Mouse (Mus musculus): ENCODE measurements around the gene Nsf. TPM values are rescaled to one million over a fixed set of nuclear protein-coding genes. Genes with fewer than 3 reads are reported as not detected.
A peak's percentile ranks its signal among the peaks of the same experiment; 100 is the strongest.

Gene Nsf
- total RNA-seq, 1 experiment, result 55.0 TPM

GRCm38 (mm10) chr11:103840834-103841233, 113.0 kb downstream of the Nsf start:
- peak; percentile 78 for DNase-seq (ENCODE audit: low read depth, low spot score)
- in situ Hi-C loops (cut with MboI; ENCODE audit: low sequenced_read_pairs in 2 of 2, unreplicated experiment in 2 of 2), result no loop called here
- peaks cover 3 to 9% of the 10 kb centered on the region in 2 experiments; a peak in 3 of 4 replicates for H3K4me1 ChIP-seq (ENCODE audit: control insufficient read depth in 2 of 2, insufficient read depth in 2 of 2, low read length in 2 of 2, poor library complexity in 1 of 2)
- H3K9ac ChIP-seq (ENCODE audit: insufficient read depth, low read depth, low read length, poor library complexity, severe bottlenecking), result peak overlapping the region; percentile 5; the same call in 1 of the 2 replicates
- H3K4me3 ChIP-seq (ENCODE audit: insufficient read depth in 1 of 2, low read depth in 1 of 2, low read length in 2 of 2, poor library complexity in 1 of 2, severe bottlenecking in 1 of 2), result no peak overlapping the region
- H3K9me3 ChIP-seq (ENCODE audit: control insufficient read depth, insufficient read depth, low read depth, low read length), result no peaks in the 10 kb centered on the region
- no peak for TF ChIP-seq ZNF384 (IDR thresholded peaks at IDR 0.05; ENCODE audit: low read depth, low read length)
- TF ChIP-seq MAFK (IDR thresholded peaks at IDR 0.05; ENCODE audit: insufficient read depth, low read depth, low read length), result no peak
- no peak for TF ChIP-seq ZC3H11A (IDR thresholded peaks at IDR 0.05; ENCODE audit: borderline replicate concordance, low read depth, low read length)
- TF ChIP-seq HCFC1 (IDR thresholded peaks at IDR 0.05; ENCODE audit: borderline replicate concordance, insufficient read depth, low read length), result no peak
- no peak for TF ChIP-seq CHD2 (IDR thresholded peaks at IDR 0.05; ENCODE audit: low read depth, low read length)
- 0 out of 2 replicates have a peak, but pooled peaks cover 2% of the 10 kb centered on the region for H3K36me3 ChIP-seq (ENCODE audit: control insufficient read depth, insufficient read depth, low read length, poor library complexity, severe bottlenecking)
- H3K27ac ChIP-seq (ENCODE audit: insufficient read depth, low read depth, low read length, poor library complexity, severe bottlenecking), result no peak overlapping the region; the same call in 1 of the 2 replicates

DNA sequence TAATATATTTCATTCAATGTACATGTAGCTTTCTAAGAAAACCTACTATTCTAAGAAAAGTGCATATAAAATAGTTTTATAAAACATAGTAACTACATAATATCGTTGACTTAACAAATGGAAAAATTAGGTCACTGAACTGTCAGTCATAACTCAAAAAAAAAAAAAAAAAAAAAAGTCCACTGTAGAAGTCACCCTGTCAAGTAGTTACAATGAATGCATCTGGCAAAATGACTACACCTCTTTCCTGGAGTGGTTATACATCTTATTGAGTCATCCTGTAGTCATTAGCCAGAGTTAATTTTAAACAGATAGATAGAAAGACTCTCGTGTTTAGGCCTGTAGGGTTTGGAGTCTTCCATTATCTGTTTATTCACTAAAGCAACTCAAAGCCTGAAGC, 114.9 kb downstream of the Nsf start:
- no peak for TF ChIP-seq MAFK (IDR thresholded peaks at IDR 0.05; ENCODE audit: insufficient read depth, low read depth, low read length)
- TF ChIP-seq ZNF384 (IDR thresholded peaks at IDR 0.05; ENCODE audit: low read depth, low read length), result no peak
- no peak for TF ChIP-seq CHD2 (IDR thresholded peaks at IDR 0.05; ENCODE audit: low read depth, low read length)
- no peak for TF ChIP-seq ZC3H11A (IDR thresholded peaks at IDR 0.05; ENCODE audit: borderline replicate concordance, low read depth, low read length)
- no peak for TF ChIP-seq HCFC1 (IDR thresholded peaks at IDR 0.05; ENCODE audit: borderline replicate concordance, insufficient read depth, low read length)
- no peak overlapping the region for H3K4me3 ChIP-seq (ENCODE audit: insufficient read depth in 1 of 2, low read depth in 1 of 2, low read length in 2 of 2, poor library complexity in 1 of 2, severe bottlenecking in 1 of 2)
- H3K36me3 ChIP-seq (ENCODE audit: control insufficient read depth, insufficient read depth, low read length, poor library complexity, severe bottlenecking), result no peaks in the 10 kb centered on the region
- peaks cover 3 to 9% of the 10 kb centered on the region in 2 experiments; a peak in 3 of 4 replicates for H3K4me1 ChIP-seq (ENCODE audit: control insufficient read depth in 2 of 2, insufficient read depth in 2 of 2, low read length in 2 of 2, poor library complexity in 1 of 2)
- no peak overlapping the region for H3K9ac ChIP-seq (ENCODE audit: insufficient read depth, low read depth, low read length, poor library complexity, severe bottlenecking)
- H3K27ac ChIP-seq (ENCODE audit: insufficient read depth, low read depth, low read length, poor library complexity, severe bottlenecking), result no peak overlapping the region
- DNase-seq (ENCODE audit: low read depth, low spot score), result no peak
- in situ Hi-C loops (cut with MboI; ENCODE audit: low sequenced_read_pairs in 2 of 2, unreplicated experiment in 2 of 2), result no loop called here
- H3K9me3 ChIP-seq (ENCODE audit: control insufficient read depth, insufficient read depth, low read depth, low read length), result no peaks in the 10 kb centered on the region

- no peak overlapping the region for H3K27ac ChIP-seq (ENCODE audit: insufficient read depth, low read depth, low read length, poor library complexity, severe bottlenecking)
- no peaks in the 10 kb centered on the region for H3K9me3 ChIP-seq (ENCODE audit: control insufficient read depth, insufficient read depth, low read depth, low read length)
- peaks cover 1 to 30% of the 10 kb centered on the region in 2 experiments; a peak in 2 of 4 replicates for H3K4me1 ChIP-seq (ENCODE audit: control insufficient read depth in 2 of 2, insufficient read depth in 2 of 2, low read length in 2 of 2, poor library complexity in 1 of 2)
- TF ChIP-seq CHD2 (IDR thresholded peaks at IDR 0.05; ENCODE audit: low read depth, low read length) (no peak), HCFC1 (IDR thresholded peaks at IDR 0.05; ENCODE audit: borderline replicate concordance, insufficient read depth, low read length) (no peak)
- no peak overlapping the region for H3K9ac ChIP-seq (ENCODE audit: insufficient read depth, low read depth, low read length, poor library complexity, severe bottlenecking)
- no peak for DNase-seq (ENCODE audit: low read depth, low spot score)
- H3K36me3 ChIP-seq (ENCODE audit: control insufficient read depth, insufficient read depth, low read length, poor library complexity, severe bottlenecking), result no peaks in the 10 kb centered on the region; the same call in 1 of the 2 replicates
- no peak overlapping the region for H3K4me3 ChIP-seq (ENCODE audit: insufficient read depth in 1 of 2, low read depth in 1 of 2, low read length in 2 of 2, poor library complexity in 1 of 2, severe bottlenecking in 1 of 2)
- in situ Hi-C loops (cut with MboI; ENCODE audit: low sequenced_read_pairs in 2 of 2, unreplicated experiment in 2 of 2), result no loop called here
These were observed 121.5 kb downstream of the Nsf start for GRCm38 (mm10) chr11:103832331-103832730.

GRCm38 (mm10) chr11:103831766-103832165, 122.1 kb downstream of the Nsf start:
- Histone ChIP-seq H3K27ac (ENCODE audit: insufficient read depth, low read depth, low read length, poor library complexity, severe bottlenecking) (no peak overlapping the region), H3K36me3 (ENCODE audit: control insufficient read depth, insufficient read depth, low read length, poor library complexity, severe bottlenecking) (no peaks in the 10 kb centered on the region; the same call in 1 of the 2 replicates), H3K4me1 (ENCODE audit: control insufficient read depth in 2 of 2, insufficient read depth in 2 of 2, low read length in 2 of 2, poor library complexity in 1 of 2) (peaks cover 1 to 30% of the 10 kb centered on the region in 2 experiments; a peak in 2 of 4 replicates), H3K9me3 (ENCODE audit: control insufficient read depth, insufficient read depth, low read depth, low read length) (no peaks in the 10 kb centered on the region), H3K4me3 (ENCODE audit: insufficient read depth in 1 of 2, low read depth in 1 of 2, low read length in 2 of 2, poor library complexity in 1 of 2, severe bottlenecking in 1 of 2) (no peak overlapping the region), H3K9ac (ENCODE audit: insufficient read depth, low read depth, low read length, poor library complexity, severe bottlenecking) (no peak overlapping the region)
- in situ Hi-C loops (cut with MboI; ENCODE audit: low sequenced_read_pairs in 2 of 2, unreplicated experiment in 2 of 2), result no loop called here
- no peak for DNase-seq (ENCODE audit: low read depth, low spot score)
- TF ChIP-seq ZC3H11A (IDR thresholded peaks at IDR 0.05; ENCODE audit: borderline replicate concordance, low read depth, low read length) (no peak), MAFK (IDR thresholded peaks at IDR 0.05; ENCODE audit: insufficient read depth, low read depth, low read length) (no peak), HCFC1 (IDR thresholded peaks at IDR 0.05; ENCODE audit: borderline replicate concordance, insufficient read depth, low read length) (no peak), CHD2 (IDR thresholded peaks at IDR 0.05; ENCODE audit: low read depth, low read length) (no peak)

DNA sequence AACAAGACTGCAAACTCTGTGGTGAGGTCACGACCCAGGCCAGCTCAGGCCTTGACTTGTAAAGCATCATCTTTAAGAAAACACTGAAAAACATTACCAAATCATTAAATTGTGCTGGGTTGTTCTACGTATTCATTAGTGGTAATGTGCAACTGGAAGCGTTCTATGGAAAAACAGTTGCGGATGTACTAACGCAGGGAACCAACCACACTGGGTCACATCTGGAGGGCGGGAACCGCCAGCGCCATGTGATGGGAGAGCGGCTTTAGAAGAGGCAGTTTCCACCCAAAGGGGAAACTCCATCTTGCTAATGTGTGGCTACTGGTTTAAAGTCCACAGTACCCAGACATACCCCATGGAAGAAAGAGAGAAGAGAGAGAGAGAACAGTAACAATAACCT, 123.4 kb downstream of the Nsf start:
- no peaks in the 10 kb centered on the region for H3K9me3 ChIP-seq (ENCODE audit: control insufficient read depth, insufficient read depth, low read depth, low read length)
- H3K9ac ChIP-seq (ENCODE audit: insufficient read depth, low read depth, low read length, poor library complexity, severe bottlenecking), result no peak overlapping the region
- H3K27ac ChIP-seq (ENCODE audit: insufficient read depth, low read depth, low read length, poor library complexity, severe bottlenecking), result no peak overlapping the region
- in situ Hi-C loops (cut with MboI; ENCODE audit: low sequenced_read_pairs in 2 of 2, unreplicated experiment in 2 of 2), result no loop called here
- H3K4me3 ChIP-seq (ENCODE audit: insufficient read depth in 1 of 2, low read depth in 1 of 2, low read length in 2 of 2, poor library complexity in 1 of 2, severe bottlenecking in 1 of 2), result no peak overlapping the region
- peaks cover 6% of the 10 kb centered on the region; the same call in 1 of the 2 replicates for H3K36me3 ChIP-seq (ENCODE audit: control insufficient read depth, insufficient read depth, low read length, poor library complexity, severe bottlenecking)
- TF ChIP-seq MAFK (IDR thresholded peaks at IDR 0.05; ENCODE audit: insufficient read depth, low read depth, low read length) (no peak), HCFC1 (IDR thresholded peaks at IDR 0.05; ENCODE audit: borderline replicate concordance, insufficient read depth, low read length) (no peak), ZNF384 (IDR thresholded peaks at IDR 0.05; ENCODE audit: low read depth, low read length) (no peak), ZC3H11A (IDR thresholded peaks at IDR 0.05; ENCODE audit: borderline replicate concordance, low read depth, low read length) (no peak), CHD2 (IDR thresholded peaks at IDR 0.05; ENCODE audit: low read depth, low read length) (no peak)
- H3K4me1 ChIP-seq (ENCODE audit: control insufficient read depth in 2 of 2, insufficient read depth in 2 of 2, low read length in 2 of 2, poor library complexity in 1 of 2), result peaks cover 1 to 30% of the 10 kb centered on the region in 2 experiments; a peak in 2 of 4 replicates
- no peak for DNase-seq (ENCODE audit: low read depth, low spot score)
